Mouse (Mus musculus) erythroblast, embryonic 14.5 days (primary cell): Measurements from ENCODE around the gene Arhgef12. TPM values are rescaled to one million over a fixed set of nuclear protein-coding genes. Genes with fewer than 3 reads are reported as not detected.

Experiments used
- H3K27me3 ChIP-seq: 2 replicates; pipeline ENCODE4 v1.6.1; 2012; ENCODE audit warnings: inconsistent platforms; ENCODE audit not compliant: control insufficient read depth
- H3K36me3 ChIP-seq: 2 replicates; pipeline ENCODE4 v1.6.1; 2012; ENCODE audit warnings: mild to moderate bottlenecking, inconsistent platforms; ENCODE audit not compliant: control insufficient read depth
- H3K4me1 ChIP-seq: 2 replicates; pipeline ENCODE4 v1.6.1; 2012; ENCODE audit warnings: inconsistent platforms; ENCODE audit not compliant: control insufficient read depth
- H3K4me3 ChIP-seq: replicated peaks from 2 replicates; pipeline ENCODE3; 2012; ENCODE audit warnings: moderate library complexity, mild to moderate bottlenecking, inconsistent platforms
- H3K9me3 ChIP-seq: 2 replicates; pipeline ENCODE4 v1.6.1; 2012; ENCODE audit warnings: low read length, inconsistent platforms, mixed read lengths; ENCODE audit not compliant: control insufficient read depth
- GATA1 ChIP-seq: IDR thresholded peaks from 2 replicates; pipeline ENCODE4 v1.6.1; 2012; ENCODE audit warnings: low read length, inconsistent platforms, mixed read lengths
- TAL1 ChIP-seq: IDR thresholded peaks from 3 replicates; pipeline ENCODE4 v1.6.1; 2012; ENCODE audit warnings: low read length, inconsistent platforms, mixed read lengths
- polyA plus RNA-seq: library from polyadenylated mRNA; stranded (reverse); fragments of >175 nt; gene quantifications from 2 replicates; pipeline ENCODE4 v1.2.3, GENCODE M21; 2012

The Arhgef12 gene
- polyA plus RNA-seq, 1 experiment, result 1.4 TPM

- no peaks in the 10 kb centered on the region for H3K36me3 ChIP-seq
- peaks cover 93% of the 10 kb centered on the region for H3K27me3 ChIP-seq
- H3K4me1 ChIP-seq, result peaks cover 47% of the 10 kb centered on the region
- no peak overlapping the region for H3K4me3 ChIP-seq
- no peaks in the 10 kb centered on the region; the same call in 1 of the 2 replicates for H3K9me3 ChIP-seq
- TF ChIP-seq GATA1 (no peak), TAL1 (no peak)
Measured at GRCm38 (mm10) chr9:43114833-43115232, 7.8 kb upstream of the Arhgef12 start.

- Histone ChIP-seq H3K27me3 (peaks cover 93% of the 10 kb centered on the region), H3K36me3 (no peaks in the 10 kb centered on the region)
- TF ChIP-seq TAL1 (no peak), GATA1 (no peak)
Measured at GRCm38 (mm10) chr9:43110286-43110980, 3.4 kb upstream of the Arhgef12 start.

DNA sequence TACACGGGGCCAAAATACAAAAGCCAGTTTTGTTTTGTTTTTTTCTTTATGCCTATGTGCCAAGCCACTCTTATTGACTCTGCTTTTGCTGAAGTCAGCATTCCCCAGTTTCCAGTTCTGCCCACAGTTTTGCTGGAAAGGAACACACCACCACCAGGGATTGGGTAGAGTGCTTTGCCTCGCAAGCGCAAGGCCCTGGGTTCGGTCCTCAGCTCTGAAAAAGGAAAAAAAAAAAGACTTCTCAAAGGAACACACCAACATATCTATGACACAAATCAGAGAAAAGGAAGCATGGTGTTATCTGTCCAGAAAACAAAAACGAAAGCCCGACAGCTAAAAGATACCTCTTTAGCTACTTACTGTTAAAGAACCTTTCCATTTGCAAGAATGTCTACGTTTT is 2.1 kb upstream of the Arhgef12 start:
- peaks cover 81% of the 10 kb centered on the region for H3K27me3 ChIP-seq
- H3K9me3 ChIP-seq, result no peaks in the 10 kb centered on the region; the same call in 1 of the 2 replicates
- peaks cover 39% of the 10 kb centered on the region for H3K4me1 ChIP-seq
- TF ChIP-seq GATA1 (no peak), TAL1 (no peak)
- H3K36me3 ChIP-seq, result no peaks in the 10 kb centered on the region; the same call in 1 of the 2 replicates
- no peak overlapping the region for H3K4me3 ChIP-seq

More at GRCm38 (mm10) chr9:43110286-43110980, 3.4 kb upstream of the Arhgef12 start:
- Histone ChIP-seq H3K9me3 (no peaks in the 10 kb centered on the region; the same call in 1 of the 2 replicates), H3K4me3 (no peak overlapping the region), H3K4me1 (peaks cover 45% of the 10 kb centered on the region)

- Histone ChIP-seq H3K4me3 (no peak overlapping the region), H3K36me3 (peaks cover 3% of the 10 kb centered on the region), H3K9me3 (no peaks in the 10 kb centered on the region; the same call in 1 of the 2 replicates), H3K27me3 (peaks cover 77% of the 10 kb centered on the region), H3K4me1 (peaks cover 43% of the 10 kb centered on the region)
- TF ChIP-seq TAL1, result no peak
- TF ChIP-seq GATA1, result no peak
Measured at GRCm38 (mm10) chr9:43108721-43109120, 1.7 kb upstream of the Arhgef12 start.

DNA sequence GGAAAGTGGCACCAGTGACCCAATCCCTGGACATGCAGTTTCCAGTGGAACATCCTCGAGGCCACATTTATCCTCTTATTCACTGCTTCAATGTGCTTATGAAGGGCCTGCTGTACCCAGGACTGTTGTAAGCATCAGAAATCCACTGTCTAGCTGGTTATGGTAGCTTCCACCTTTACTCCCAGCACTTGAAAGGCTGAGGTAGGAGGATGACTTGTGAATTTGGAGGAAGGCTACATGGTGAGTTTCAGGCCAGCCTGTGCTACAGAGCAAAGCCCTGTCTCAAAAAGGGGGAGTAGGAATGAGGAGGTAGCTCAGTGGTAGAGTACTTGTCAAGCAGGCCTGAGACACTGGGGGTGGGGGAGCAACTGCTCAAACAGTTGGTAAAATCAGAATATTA is 1.0 kb upstream of the Arhgef12 start:
- Histone ChIP-seq H3K4me3 (no peak overlapping the region), H3K27me3 (peaks cover 70% of the 10 kb centered on the region), H3K4me1 (peaks cover 48% of the 10 kb centered on the region), H3K9me3 (no peaks in the 10 kb centered on the region; the same call in 1 of the 2 replicates), H3K36me3 (peaks cover 7% of the 10 kb centered on the region)
- TF ChIP-seq TAL1 (no peak), GATA1 (no peak)

DNA sequence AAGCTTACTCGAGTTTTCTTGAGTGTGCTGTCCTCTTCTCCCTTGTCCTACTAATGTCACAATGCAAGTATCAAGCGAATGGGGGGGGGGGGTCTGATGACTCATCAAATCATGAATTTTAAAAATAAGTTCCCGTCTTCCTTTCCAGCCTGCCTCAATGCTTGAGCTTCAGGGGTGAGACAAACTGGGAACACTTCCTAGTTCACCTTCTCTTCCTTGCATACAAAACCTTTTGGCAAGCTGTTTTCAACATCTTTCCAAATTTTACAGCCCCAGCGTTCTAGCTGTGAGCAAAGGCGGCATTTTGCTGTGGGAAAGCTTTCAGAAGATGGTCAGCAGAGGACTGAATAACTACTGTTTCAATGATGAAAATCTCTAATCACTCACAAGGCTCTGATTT is 516 bp upstream of the Arhgef12 start:
- H3K9me3 ChIP-seq, result no peaks in the 10 kb centered on the region; the same call in 1 of the 2 replicates
- no peak overlapping the region for H3K4me3 ChIP-seq
- H3K36me3 ChIP-seq, result peaks cover 11% of the 10 kb centered on the region
- TF ChIP-seq GATA1 (no peak), TAL1 (no peak)
- H3K4me1 ChIP-seq, result peaks cover 53% of the 10 kb centered on the region
- H3K27me3 ChIP-seq, result peaks cover 66% of the 10 kb centered on the region

DNA sequence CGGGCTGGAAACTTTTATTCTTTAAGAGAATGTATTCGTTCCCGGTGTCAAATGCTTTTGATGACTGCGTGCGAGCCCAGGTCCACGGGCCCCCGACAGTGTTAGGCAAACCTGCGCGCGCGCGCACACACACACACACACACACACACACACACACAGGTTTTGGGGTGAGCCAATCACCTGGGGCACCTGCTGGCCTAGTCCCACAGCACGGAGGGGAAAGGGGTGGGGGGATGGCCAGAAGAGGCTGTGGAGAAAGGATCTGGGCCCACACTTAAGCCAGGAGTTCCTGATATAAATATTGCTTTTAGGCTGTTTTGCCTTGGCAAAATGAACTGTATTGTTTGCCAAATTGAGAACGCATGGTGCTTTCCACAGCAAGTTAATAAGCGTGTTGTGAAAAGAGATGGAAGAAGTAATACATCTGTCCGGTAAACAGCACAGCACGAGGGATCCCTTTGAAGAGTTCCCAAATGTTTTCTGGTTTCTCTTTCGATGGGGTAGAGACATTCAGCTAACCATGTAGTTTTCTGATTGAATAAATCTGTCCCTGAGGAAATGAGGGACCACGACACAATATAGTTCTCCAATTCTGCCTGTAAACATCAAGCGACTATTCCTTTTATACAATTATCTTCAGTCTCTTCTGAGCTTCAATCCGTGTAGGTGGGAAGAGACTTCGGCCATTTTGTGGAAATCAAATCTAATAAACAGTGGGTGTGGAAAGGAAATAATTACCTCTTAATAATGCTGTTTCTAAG is 433 bp downstream of the Arhgef12 start:
- Histone ChIP-seq H3K9me3 (no peaks in the 10 kb centered on the region; the same call in 1 of the 2 replicates), H3K4me3 (peak overlapping the region; percentile 88), H3K27me3 (peaks cover 57% of the 10 kb centered on the region), H3K36me3 (peaks cover 12% of the 10 kb centered on the region), H3K4me1 (peaks cover 62% of the 10 kb centered on the region)
- no peak for TF ChIP-seq GATA1
- no peak for TF ChIP-seq TAL1

- Histone ChIP-seq H3K27me3 (peaks cover 49% of the 10 kb centered on the region), H3K4me3 (peak overlapping the region; percentile 88), H3K36me3 (peaks cover 15% of the 10 kb centered on the region), H3K4me1 (peaks cover 66% of the 10 kb centered on the region), H3K9me3 (no peaks in the 10 kb centered on the region)
- no peak for TF ChIP-seq GATA1
- no peak for TF ChIP-seq TAL1
Measured at GRCm38 (mm10) chr9:43105664-43106361, 1.2 kb downstream of the Arhgef12 start.
